Mouse (Mus musculus): ENCODE data around the gene Snd1. TPM values are rescaled to one million over a fixed set of nuclear protein-coding genes. Genes with fewer than 3 reads are reported as not detected.

Snd1 gene
- polyA plus RNA-seq, 1 experiment from 2014 or later: 120 TPM

GRCm38 (mm10) chr6:28852342-28852741 is 377.4 kb downstream of the Snd1 start:
- H3K9me3 ChIP-seq (ENCODE audit: control insufficient read depth, low read length): no peaks in the 10 kb centered on the region
- WGBS: 67% methylated on average over 7 of the region's 7 CpGs
- no peak overlapping the region for H3K27ac ChIP-seq (replicated peaks; ENCODE audit: low read depth, low read length)
- no peak overlapping the region for H3K9ac ChIP-seq (ENCODE audit: low read length)
- H3K36me3 ChIP-seq (ENCODE audit: control insufficient read depth, insufficient read depth, low read length): no peaks in the 10 kb centered on the region
- no peaks in the 10 kb centered on the region for H3K27me3 ChIP-seq (ENCODE audit: control insufficient read depth, insufficient read depth, low read length)
- ATAC-seq (ENCODE audit: insufficient number of reproducible peaks, low FRiP score, low TSS enrichment, low read depth): no peak
- no peak overlapping the region for H3K4me3 ChIP-seq (ENCODE audit: low read depth, low read length)
- DNase-seq (ENCODE audit: low spot score): no peak
- peaks cover 47% of the 10 kb centered on the region for H3K4me1 ChIP-seq (ENCODE audit: control insufficient read depth, insufficient read depth, low read length)
- no peak overlapping the region for H3K4me2 ChIP-seq (ENCODE audit: low read depth, severe bottlenecking)

GRCm38 (mm10) chr6:28853164-28853563 is 378.2 kb downstream of the Snd1 start:
- no peak overlapping the region for H3K9ac ChIP-seq (ENCODE audit: low read length)
- H3K36me3 ChIP-seq (ENCODE audit: control insufficient read depth, insufficient read depth, low read length): no peaks in the 10 kb centered on the region
- no peak overlapping the region for H3K4me3 ChIP-seq (ENCODE audit: low read depth, low read length)
- no peaks in the 10 kb centered on the region for H3K9me3 ChIP-seq (ENCODE audit: control insufficient read depth, low read length)
- H3K4me2 ChIP-seq (ENCODE audit: low read depth, severe bottlenecking): no peak overlapping the region
- WGBS: 28% methylated on average over 3 of the region's 3 CpGs
- H3K27ac ChIP-seq (replicated peaks; ENCODE audit: low read depth, low read length): 0 out of 2 replicates have a peak overlapping the region, but pooled peaks have one; percentile 39
- H3K27me3 ChIP-seq (ENCODE audit: control insufficient read depth, insufficient read depth, low read length): no peaks in the 10 kb centered on the region
- ATAC-seq (ENCODE audit: insufficient number of reproducible peaks, low FRiP score, low TSS enrichment, low read depth) (no peak), DNase-seq (ENCODE audit: low spot score) (no peak)
- peaks cover 41% of the 10 kb centered on the region for H3K4me1 ChIP-seq (ENCODE audit: control insufficient read depth, insufficient read depth, low read length)

GRCm38 (mm10) chr6:28853654-28854053 is 378.7 kb downstream of the Snd1 start:
- Histone ChIP-seq H3K4me1 (ENCODE audit: control insufficient read depth, insufficient read depth, low read length) (peaks cover 38% of the 10 kb centered on the region), H3K4me3 (ENCODE audit: low read depth, low read length) (no peak overlapping the region), H3K9ac (ENCODE audit: low read length) (no peak overlapping the region), H3K36me3 (ENCODE audit: control insufficient read depth, insufficient read depth, low read length) (no peaks in the 10 kb centered on the region), H3K9me3 (ENCODE audit: control insufficient read depth, low read length) (no peaks in the 10 kb centered on the region), H3K27me3 (ENCODE audit: control insufficient read depth, insufficient read depth, low read length) (no peaks in the 10 kb centered on the region), H3K27ac (replicated peaks; ENCODE audit: low read depth, low read length) (0 out of 2 replicates have a peak overlapping the region, but pooled peaks have one; percentile 39), H3K4me2 (ENCODE audit: low read depth, severe bottlenecking) (no peak overlapping the region)
- no peak for DNase-seq (ENCODE audit: low spot score)
- ATAC-seq (ENCODE audit: insufficient number of reproducible peaks, low FRiP score, low TSS enrichment, low read depth): no peak
- WGBS: 10% methylated on average over 2 of the region's 2 CpGs

- WGBS: 10% methylated on average over 8 of the region's 8 CpGs
- Histone ChIP-seq H3K4me3 (ENCODE audit: low read depth, low read length) (no peak overlapping the region), H3K9me3 (ENCODE audit: control insufficient read depth, low read length) (no peaks in the 10 kb centered on the region), H3K27ac (replicated peaks; ENCODE audit: low read depth, low read length) (no peak overlapping the region), H3K4me1 (ENCODE audit: control insufficient read depth, insufficient read depth, low read length) (peaks cover 32% of the 10 kb centered on the region), H3K27me3 (ENCODE audit: control insufficient read depth, insufficient read depth, low read length) (no peaks in the 10 kb centered on the region), H3K36me3 (ENCODE audit: control insufficient read depth, insufficient read depth, low read length) (no peaks in the 10 kb centered on the region), H3K4me2 (ENCODE audit: low read depth, severe bottlenecking) (no peak overlapping the region), H3K9ac (ENCODE audit: low read length) (no peak overlapping the region)
- peak; percentile 47 for DNase-seq (ENCODE audit: low spot score)
- no peak for ATAC-seq (ENCODE audit: insufficient number of reproducible peaks, low FRiP score, low TSS enrichment, low read depth)
These were observed 379.7 kb downstream of the Snd1 start for GRCm38 (mm10) chr6:28854598-28854997.

- DNase-seq (ENCODE audit: low spot score): no peak
- H3K4me2 ChIP-seq (ENCODE audit: low read depth, severe bottlenecking): no peak overlapping the region
- no peaks in the 10 kb centered on the region for H3K27me3 ChIP-seq (ENCODE audit: control insufficient read depth, insufficient read depth, low read length)
- WGBS: 11% methylated on average over 3 of the region's 3 CpGs
- H3K9ac ChIP-seq (ENCODE audit: low read length): no peak overlapping the region
- H3K4me3 ChIP-seq (ENCODE audit: low read depth, low read length): no peak overlapping the region
- H3K27ac ChIP-seq (replicated peaks; ENCODE audit: low read depth, low read length): no peak overlapping the region
- H3K9me3 ChIP-seq (ENCODE audit: control insufficient read depth, low read length): no peaks in the 10 kb centered on the region
- no peaks in the 10 kb centered on the region for H3K36me3 ChIP-seq (ENCODE audit: control insufficient read depth, insufficient read depth, low read length)
- ATAC-seq (ENCODE audit: insufficient number of reproducible peaks, low FRiP score, low TSS enrichment, low read depth): no peak
- peaks cover 32% of the 10 kb centered on the region for H3K4me1 ChIP-seq (ENCODE audit: control insufficient read depth, insufficient read depth, low read length)
These were observed 380.5 kb downstream of the Snd1 start for GRCm38 (mm10) chr6:28855442-28855841.

- no peak overlapping the region for H3K9ac ChIP-seq (ENCODE audit: low read length)
- DNase-seq (ENCODE audit: low spot score): no peak
These were observed 381.9 kb downstream of the Snd1 start for GRCm38 (mm10) chr6:28856789-28857188.

GRCm38 (mm10) chr6:28857198-28858180 is 382.6 kb downstream of the Snd1 start:
- ATAC-seq (ENCODE audit: insufficient number of reproducible peaks, low FRiP score, low TSS enrichment, low read depth) (no peak), DNase-seq (ENCODE audit: low spot score) (no peak)
- no peaks in the 10 kb centered on the region for H3K27me3 ChIP-seq (ENCODE audit: control insufficient read depth, insufficient read depth, low read length)
- H3K4me1 ChIP-seq (ENCODE audit: control insufficient read depth, insufficient read depth, low read length): peaks cover 32% of the 10 kb centered on the region
- no peak overlapping the region for H3K4me2 ChIP-seq (ENCODE audit: low read depth, severe bottlenecking)
- no peak overlapping the region for H3K9ac ChIP-seq (ENCODE audit: low read length)
- H3K27ac ChIP-seq (replicated peaks; ENCODE audit: low read depth, low read length): no peak overlapping the region
- H3K4me3 ChIP-seq (ENCODE audit: low read depth, low read length): no peak overlapping the region
- no peaks in the 10 kb centered on the region for H3K36me3 ChIP-seq (ENCODE audit: control insufficient read depth, insufficient read depth, low read length)
- no peaks in the 10 kb centered on the region for H3K9me3 ChIP-seq (ENCODE audit: control insufficient read depth, low read length)
- 73% methylated on average over 2 of the region's 2 CpGs for WGBS

More at GRCm38 (mm10) chr6:28856789-28857188, 381.9 kb downstream of the Snd1 start:
- Histone ChIP-seq H3K36me3 (ENCODE audit: control insufficient read depth, insufficient read depth, low read length) (no peaks in the 10 kb centered on the region), H3K9me3 (ENCODE audit: control insufficient read depth, low read length) (no peaks in the 10 kb centered on the region), H3K4me3 (ENCODE audit: low read depth, low read length) (no peak overlapping the region), H3K27me3 (ENCODE audit: control insufficient read depth, insufficient read depth, low read length) (no peaks in the 10 kb centered on the region), H3K4me2 (ENCODE audit: low read depth, severe bottlenecking) (no peak overlapping the region), H3K4me1 (ENCODE audit: control insufficient read depth, insufficient read depth, low read length) (peaks cover 32% of the 10 kb centered on the region), H3K27ac (replicated peaks; ENCODE audit: low read depth, low read length) (no peak overlapping the region)
- ATAC-seq (ENCODE audit: insufficient number of reproducible peaks, low FRiP score, low TSS enrichment, low read depth): no peak
- 76% methylated on average over 4 of the region's 4 CpGs for WGBS

GRCm38 (mm10) chr6:28859094-28859493 is 384.2 kb downstream of the Snd1 start:
- DNase-seq (ENCODE audit: low spot score): no peak
- WGBS: 87% methylated on average over 2 of the region's 2 CpGs

More at GRCm38 (mm10) chr6:28859094-28859493, 384.2 kb downstream of the Snd1 start:
- no peak overlapping the region for H3K9ac ChIP-seq (ENCODE audit: low read length)
- H3K36me3 ChIP-seq (ENCODE audit: control insufficient read depth, insufficient read depth, low read length): no peaks in the 10 kb centered on the region
- no peak overlapping the region for H3K4me2 ChIP-seq (ENCODE audit: low read depth, severe bottlenecking)
- peaks cover 22% of the 10 kb centered on the region for H3K4me1 ChIP-seq (ENCODE audit: control insufficient read depth, insufficient read depth, low read length)
- no peaks in the 10 kb centered on the region for H3K9me3 ChIP-seq (ENCODE audit: control insufficient read depth, low read length)
- ATAC-seq (ENCODE audit: insufficient number of reproducible peaks, low FRiP score, low TSS enrichment, low read depth): no peak
- H3K27me3 ChIP-seq (ENCODE audit: control insufficient read depth, insufficient read depth, low read length): no peaks in the 10 kb centered on the region
- H3K27ac ChIP-seq (replicated peaks; ENCODE audit: low read depth, low read length): no peak overlapping the region
- H3K4me3 ChIP-seq (ENCODE audit: low read depth, low read length): no peak overlapping the region
